Mouse (Mus musculus): ENCODE measurements around the gene Hes7. TPM values are rescaled to one million over a fixed set of nuclear protein-coding genes. Genes with fewer than 3 reads are reported as not detected.

Gene Hes7
- polyA plus RNA-seq, 1 experiment, result 0.07 TPM

- 77% methylated on average over 4 of the region's 4 CpGs for WGBS
Observed at GRCm38 (mm10) chr11:69111865-69112264, 8.3 kb upstream of the Hes7 start.

DNA sequence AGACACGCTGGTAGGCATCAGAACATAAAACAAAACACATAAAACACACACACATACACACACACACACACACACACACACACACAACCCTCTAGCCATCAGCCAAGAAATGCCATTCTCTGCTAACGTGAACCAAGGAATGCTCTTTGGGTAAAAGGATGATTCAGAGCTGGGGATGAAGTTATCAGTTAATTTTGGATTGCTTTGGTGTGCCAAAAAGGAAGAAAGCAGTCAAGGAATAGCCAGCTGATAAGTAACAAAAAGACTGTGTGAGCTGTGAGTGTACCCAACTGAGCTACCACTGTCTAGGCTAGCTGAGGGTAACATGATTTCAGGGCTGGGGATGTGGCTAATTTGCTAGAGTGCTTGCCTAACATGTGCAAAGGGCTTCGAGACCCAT lies 6.2 kb upstream of the Hes7 start:
- 59% methylated on average over 3 of the region's 3 CpGs for whole genome bisulfite sequencing
- DNase-seq (ENCODE audit: low read depth, low spot score), result no peak

More at GRCm38 (mm10) chr11:69111865-69112264, 8.3 kb upstream of the Hes7 start:
- DNase-seq (ENCODE audit: low read depth, low spot score), result no peak

DNA sequence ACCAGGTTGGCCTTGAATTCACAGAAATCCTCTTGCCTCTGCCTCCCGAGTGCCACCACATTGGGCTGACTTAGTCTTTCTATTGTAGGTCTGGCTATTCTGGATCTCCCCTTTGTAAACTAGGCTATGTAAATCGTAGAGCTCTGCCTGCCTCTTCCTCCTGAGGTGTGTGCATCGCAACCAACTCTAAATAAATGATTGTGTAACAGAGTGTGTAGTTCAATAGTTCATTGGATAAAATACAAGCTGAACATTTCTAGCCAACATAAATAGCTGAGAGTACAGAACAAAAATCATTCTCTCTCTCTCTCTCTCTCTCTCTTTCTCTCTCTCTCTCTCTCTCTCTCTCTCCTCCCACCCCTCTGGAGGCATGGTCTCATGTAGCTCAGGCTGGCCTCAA lies 5.6 kb upstream of the Hes7 start:
- no peak for DNase-seq (ENCODE audit: low read depth, low spot score)
- 82% methylated on average over 3 of the region's 3 CpGs for WGBS

- WGBS, result 66% methylated on average over 5 of the region's 5 CpGs
- no peak for DNase-seq (ENCODE audit: low read depth, low spot score)
Observed at GRCm38 (mm10) chr11:69116843-69117242, 3.4 kb upstream of the Hes7 start.

- no peak for DNase-seq (ENCODE audit: low read depth, low spot score)
Observed at GRCm38 (mm10) chr11:69117737-69118695, 2.2 kb upstream of the Hes7 start.

DNA sequence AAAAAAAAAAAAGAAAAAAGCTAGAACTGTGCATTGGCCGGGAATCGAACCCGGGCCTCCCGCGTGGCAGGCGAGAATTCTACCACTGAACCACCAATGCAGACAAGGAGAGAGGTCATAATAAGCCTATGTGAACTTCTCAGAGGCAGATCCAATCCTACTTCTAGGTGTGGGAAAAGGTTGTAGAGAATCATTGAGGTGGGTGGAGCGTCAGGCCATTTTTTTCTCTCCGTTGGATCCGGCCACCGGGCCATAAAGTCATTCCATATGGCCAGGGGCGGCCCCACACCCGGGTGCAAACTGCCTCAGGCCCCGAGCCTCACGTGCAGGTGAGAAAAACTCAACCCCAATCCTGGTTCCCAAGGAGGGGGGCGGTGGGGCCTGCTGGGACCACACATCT lies 1.4 kb upstream of the Hes7 start:
- 4% methylated on average over 15 of the region's 15 CpGs for WGBS
- no peak for DNase-seq (ENCODE audit: low read depth, low spot score)

More at GRCm38 (mm10) chr11:69117737-69118695, 2.2 kb upstream of the Hes7 start:
- under 1% methylated on average over 45 of the region's 45 CpGs for WGBS

DNA sequence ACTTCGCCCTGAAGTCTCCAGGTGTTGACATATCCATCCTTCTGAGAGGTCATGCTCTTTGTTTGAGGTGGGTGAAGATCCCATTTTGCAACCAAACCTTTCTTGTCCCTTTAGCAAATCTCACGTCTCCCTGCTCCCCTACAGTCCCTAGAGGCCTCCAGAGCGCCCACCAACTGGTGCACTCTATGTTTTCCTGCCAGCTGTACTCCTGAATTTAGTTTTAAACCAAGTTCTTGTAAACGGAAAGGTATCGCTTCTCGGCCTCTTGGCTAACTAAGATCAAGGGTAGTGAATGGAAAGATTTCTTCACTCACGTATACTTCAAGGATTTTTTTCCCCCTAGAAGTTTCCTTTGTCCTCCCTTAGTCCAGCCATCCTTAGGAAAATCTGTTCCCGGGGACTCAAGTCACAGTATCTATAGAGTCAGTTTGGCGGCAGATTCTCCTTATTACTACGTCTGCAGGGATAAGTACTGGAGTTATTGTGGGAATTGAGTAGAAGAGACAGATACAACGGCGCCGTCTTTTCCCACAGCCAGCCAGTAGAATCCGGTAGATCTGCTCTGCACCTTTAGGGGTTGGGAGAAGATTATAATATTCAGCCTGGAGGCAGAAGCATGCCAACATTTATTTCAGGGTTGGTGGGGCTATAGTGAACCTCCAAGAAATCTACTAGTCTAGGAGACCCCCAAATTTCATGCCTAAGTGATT lies 603 bp upstream of the Hes7 start:
- DNase-seq (ENCODE audit: low read depth, low spot score), result no peak
- whole genome bisulfite sequencing, result 85% methylated on average over 14 of the region's 14 CpGs

GRCm38 (mm10) chr11:69121001-69121740 lies 967 bp downstream of the Hes7 start:
- 4% methylated on average over 33 of the region's 33 CpGs for WGBS
- no peak for DNase-seq (ENCODE audit: low read depth, low spot score)

- under 1% methylated on average over 31 of the region's 32 CpGs for WGBS
Observed at GRCm38 (mm10) chr11:69121741-69122335, 1.6 kb downstream of the Hes7 start.

DNA sequence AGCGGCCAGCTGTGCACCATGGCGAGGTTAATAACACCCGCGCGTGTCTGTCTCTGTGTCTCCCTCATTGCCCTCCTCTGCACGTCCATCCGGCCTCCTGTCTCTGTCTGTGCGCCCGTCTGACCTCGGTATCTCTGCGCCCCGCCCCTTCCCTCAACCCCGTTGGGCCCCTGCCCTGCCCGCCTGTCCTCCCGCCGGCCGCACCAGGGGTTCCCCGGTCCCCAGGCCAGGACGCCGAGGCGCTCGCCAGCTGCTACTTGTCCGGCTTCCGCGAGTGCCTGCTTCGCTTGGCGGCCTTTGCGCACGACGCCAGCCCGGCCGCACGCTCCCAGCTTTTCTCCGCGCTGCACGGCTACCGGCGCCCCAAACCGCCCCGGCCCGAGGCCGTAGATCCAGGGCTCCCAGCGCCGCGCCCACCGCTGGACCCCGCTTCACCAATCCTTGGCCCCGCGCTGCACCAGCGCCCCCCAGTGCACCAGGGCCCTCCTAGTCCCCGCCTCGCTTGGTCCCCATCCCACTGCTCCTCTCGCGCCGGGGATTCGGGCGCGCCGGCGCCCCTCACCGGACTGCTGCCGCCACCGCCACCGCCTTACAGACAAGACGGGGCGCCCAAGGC lies 2.2 kb downstream of the Hes7 start, which contains the start of gene 9130213A22Rik:
9130213A22Rik (minus strand) TSS at position 254 of the 616 bp plus-strand sequence.
- DNase-seq (ENCODE audit: low read depth, low spot score), result no peak
- WGBS, result 1% methylated on average over 63 of the region's 66 CpGs

More at GRCm38 (mm10) chr11:69121741-69122335, 1.6 kb downstream of the Hes7 start:
- no peak for DNase-seq (ENCODE audit: low read depth, low spot score)

- peak; percentile 64 for DNase-seq (ENCODE audit: low read depth, low spot score)
- under 1% methylated on average over 29 of the region's 29 CpGs for WGBS
Observed at GRCm38 (mm10) chr11:69123056-69123692, 3.0 kb downstream of the Hes7 start.

GRCm38 (mm10) chr11:69123693-69124497 lies 3.7 kb downstream of the Hes7 start:
- peak; percentile 75 for DNase-seq (ENCODE audit: low read depth, low spot score)
- whole genome bisulfite sequencing, result under 1% methylated on average over 31 of the region's 31 CpGs

DNA sequence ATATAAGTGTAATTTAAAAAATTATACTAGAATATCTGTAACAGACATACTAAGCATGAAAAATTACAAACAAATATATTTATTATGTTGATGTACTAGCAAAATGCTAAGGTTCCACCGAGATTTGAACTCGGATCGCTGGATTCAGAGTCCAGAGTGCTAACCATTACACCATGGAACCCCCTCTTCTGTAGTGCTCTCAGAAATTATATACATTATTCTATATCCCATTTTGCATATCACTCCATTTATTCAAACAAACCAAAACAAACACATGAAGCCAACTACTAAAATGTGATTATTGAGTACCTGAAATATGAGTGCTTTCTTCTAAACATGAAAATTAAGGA lies 4.3 kb downstream of the Hes7 start:
- whole genome bisulfite sequencing, result 0% methylated on average over 3 of the region's 3 CpGs
- DNase-seq (ENCODE audit: low read depth, low spot score), result peak; percentile 46

GRCm38 (mm10) chr11:69125041-69125851 lies 5.0 kb downstream of the Hes7 start:
- WGBS, result under 1% methylated on average over 24 of the region's 24 CpGs

DNA sequence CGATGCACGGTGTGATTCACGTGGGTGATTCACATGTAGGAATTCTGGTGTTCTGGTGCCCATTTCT lies 5.5 kb downstream of the Hes7 start, which contains the start of gene Aloxe3:
Aloxe3 (plus strand) TSS at position 45 of the 67 bp plus-strand sequence.
- no peak for DNase-seq (ENCODE audit: low read depth, low spot score)
- 0% methylated on average over 3 of the region's 3 CpGs for WGBS

More at GRCm38 (mm10) chr11:69125041-69125851, 5.0 kb downstream of the Hes7 start:
- no peak for DNase-seq (ENCODE audit: low read depth, low spot score)

- WGBS, result 12% methylated on average over 20 of the region's 20 CpGs
- DNase-seq (ENCODE audit: low read depth, low spot score), result no peak
Observed at GRCm38 (mm10) chr11:69125919-69126705, 5.9 kb downstream of the Hes7 start.

DNA sequence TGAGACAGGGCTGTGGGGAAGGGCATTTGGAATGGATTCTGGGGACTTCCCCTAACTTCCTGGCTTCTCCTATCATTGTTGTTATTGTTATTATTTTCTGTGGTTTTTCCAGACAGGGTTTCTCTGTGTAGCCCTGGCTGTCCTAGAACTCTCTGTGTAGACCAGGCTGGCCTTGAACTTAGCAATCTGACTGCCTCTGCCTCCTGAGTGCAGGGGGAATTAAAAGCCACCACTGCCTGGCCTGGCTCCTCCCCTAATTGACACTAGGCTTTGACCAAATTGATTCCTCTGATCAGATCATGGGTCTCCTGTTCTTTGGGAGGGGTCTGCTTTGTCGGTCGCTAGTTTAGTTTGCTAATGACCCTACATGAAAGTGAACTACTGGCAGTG lies 6.5 kb downstream of the Hes7 start:
- 64% methylated on average over 2 of the region's 2 CpGs for WGBS
- DNase-seq (ENCODE audit: low read depth, low spot score), result no peak
